Mouse (Mus musculus) limb, embryonic 11.5 days (tissue): ENCODE measurements around the gene Il1f8. TPM values are rescaled to one million over a fixed set of nuclear protein-coding genes. Genes with fewer than 3 reads are reported as not detected.

ENCODE experiments used
- ATAC-seq: fragments of 200-750 bp; cut with Nextera tagmentation; 2 replicates; pipeline ENCODE4 v1.8.0; 2017; ENCODE audit warnings: low read depth; ENCODE audit not compliant: insufficient number of reproducible peaks, low FRiP score, low TSS enrichment
- DNase-seq: peaks from one replicate; pipeline ENCODE4 v3.0.0-alpha.2; 2015; ENCODE audit warnings: low spot score
- H3K27ac ChIP-seq: fragments of 300-500 bp; sonication (generic); replicated peaks from 2 replicates; pipeline ENCODE4 v1.5.1; 2014; ENCODE audit warnings: low read depth, mild to moderate bottlenecking, low read length
- H3K27me3 ChIP-seq: fragments of 300-500 bp; sonication (generic); 2 replicates; pipeline ENCODE4 v1.6.1; 2014; ENCODE audit warnings: mild to moderate bottlenecking, low read length, mixed read lengths; ENCODE audit not compliant: control insufficient read depth, insufficient read depth
- H3K36me3 ChIP-seq: fragments of 300-500 bp; sonication (generic); 2 replicates; pipeline ENCODE4 v1.6.1; 2014; ENCODE audit warnings: mild to moderate bottlenecking, low read length, moderate library complexity, mixed read lengths; ENCODE audit not compliant: control insufficient read depth, insufficient read depth
- H3K4me1 ChIP-seq: fragments of 300-500 bp; sonication (generic); 2 replicates; pipeline ENCODE4 v1.6.1; 2014; ENCODE audit warnings: low read length, mixed read lengths; ENCODE audit not compliant: control insufficient read depth, insufficient read depth
- H3K4me2 ChIP-seq: fragments of 300-500 bp; sonication (generic); 2 replicates; pipeline ENCODE4 v1.6.1; 2014; ENCODE audit warnings: low read depth, mild to moderate bottlenecking, moderate library complexity; ENCODE audit not compliant: severe bottlenecking
- H3K4me3 ChIP-seq: fragments of 300-500 bp; sonication (generic); 2 replicates; pipeline ENCODE4 v1.5.1; 2014; ENCODE audit warnings: low read depth, low read length
- H3K9ac ChIP-seq: fragments of 300-500 bp; sonication (generic); 2 replicates; pipeline ENCODE4 v1.6.1; 2014; ENCODE audit warnings: mild to moderate bottlenecking, low read length
- H3K9me3 ChIP-seq: fragments of 300-500 bp; sonication (generic); 2 replicates; pipeline ENCODE4 v1.6.1; 2016; ENCODE audit warnings: low read length; ENCODE audit not compliant: control insufficient read depth
- WGBS: fragments of 180-500 bp; shearing (Covaris S2); extraction: QIAGEN DNeasy Blood & Tissue Kit; methylation state at CpG from one replicate; pipeline ENCODE4 v1.1.7; 2014; 5-methylcytosine and 5-hydroxymethylcytosine counted together
- polyA plus RNA-seq: library from polyadenylated mRNA; unstranded; fragments of >200 nt; fragmentation: Nextera tagmentation; extraction: Ambion mirVana; gene quantifications from 2 replicates; pipeline ENCODE4 v1.2.1, GENCODE M21; 2014

Il1f8 gene
- polyA plus RNA-seq, 1 experiment from 2014 or later = not detected

DNA sequence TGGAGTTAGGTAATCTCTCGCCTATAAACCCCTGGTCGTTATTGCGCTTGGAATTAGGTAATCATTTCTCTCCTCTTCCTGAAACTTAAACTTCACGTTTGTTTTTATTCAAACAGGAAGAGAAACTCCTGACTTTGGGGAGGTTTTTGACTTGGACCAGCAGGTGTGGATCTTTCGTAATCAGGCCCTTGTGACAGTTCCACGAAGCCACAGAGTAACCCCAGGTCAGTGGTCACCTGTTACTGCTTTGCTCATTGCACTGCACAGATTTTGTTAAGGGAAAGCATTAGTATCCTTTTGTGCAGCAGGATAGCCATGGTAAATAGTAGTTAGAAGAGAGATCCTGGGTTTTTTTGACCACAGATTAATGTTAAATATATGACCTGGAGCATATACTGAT is 34.6 kb downstream of the Il1f8 start:
- no peaks in the 10 kb centered on the region for H3K36me3 ChIP-seq
- 73% methylated on average over 6 of the region's 6 CpGs for WGBS
- H3K9ac ChIP-seq = no peak overlapping the region
- H3K27me3 ChIP-seq = no peaks in the 10 kb centered on the region
- no peak overlapping the region for H3K27ac ChIP-seq
- no peak overlapping the region for H3K4me2 ChIP-seq
- ATAC-seq (no peak), DNase-seq (no peak)
- no peaks in the 10 kb centered on the region for H3K9me3 ChIP-seq
- H3K4me1 ChIP-seq = no peaks in the 10 kb centered on the region
- no peak overlapping the region for H3K4me3 ChIP-seq

GRCm38 (mm10) chr2:24188189-24188588 is 35.2 kb downstream of the Il1f8 start:
- DNase-seq (no peak), ATAC-seq (no peak)
- 55% methylated on average over 1 of the region's 1 CpGs for WGBS
- H3K9ac ChIP-seq = no peak overlapping the region
- H3K36me3 ChIP-seq = no peaks in the 10 kb centered on the region
- H3K4me1 ChIP-seq = no peaks in the 10 kb centered on the region
- no peak overlapping the region for H3K4me2 ChIP-seq
- no peaks in the 10 kb centered on the region for H3K27me3 ChIP-seq
- no peak overlapping the region for H3K4me3 ChIP-seq
- no peaks in the 10 kb centered on the region for H3K9me3 ChIP-seq
- no peak overlapping the region for H3K27ac ChIP-seq

Other genes starting within 250 kb of the Il1f8 start
- gene Hnmt, start 103.8 kb upstream of the Il1f8 start, polyA plus RNA-seq = 0.23 and 0.44 TPM in 2 replicates
- gene Tbpl2, start 56.6 kb upstream of the Il1f8 start, polyA plus RNA-seq = not detected in 2 replicates
- gene Il1f9, start 33.3 kb downstream of the Il1f8 start, polyA plus RNA-seq = not detected in 2 replicates
- not detected in 2 replicates for gene Il1f6, start 62.3 kb downstream of the Il1f8 start, polyA plus RNA-seq
- 0.27 TPM in 1 of 2 replicates, not detected in the other for gene Il1f5, start 123.8 kb downstream of the Il1f8 start, polyA plus RNA-seq
- not detected in 2 replicates for gene Il1f10, start 138.0 kb downstream of the Il1f8 start, polyA plus RNA-seq
- gene Il1rn, start 183.7 kb downstream of the Il1f8 start, polyA plus RNA-seq = 1.6 and 1.8 TPM in 2 replicates
- gene Psd4, start 214.4 kb downstream of the Il1f8 start, polyA plus RNA-seq = 0.50 and 0.93 TPM in 2 replicates